Mouse (Mus musculus) embryo, embryonic 10 days (tissue): ENCODE data around the gene Ptpn7.

ENCODE experiments used
- DNase-seq: peaks from one replicate; pipeline ENCODE4 v3.0.0-alpha.2; 2015; ENCODE audit warnings: low spot score

The Ptpn7 gene

DNA sequence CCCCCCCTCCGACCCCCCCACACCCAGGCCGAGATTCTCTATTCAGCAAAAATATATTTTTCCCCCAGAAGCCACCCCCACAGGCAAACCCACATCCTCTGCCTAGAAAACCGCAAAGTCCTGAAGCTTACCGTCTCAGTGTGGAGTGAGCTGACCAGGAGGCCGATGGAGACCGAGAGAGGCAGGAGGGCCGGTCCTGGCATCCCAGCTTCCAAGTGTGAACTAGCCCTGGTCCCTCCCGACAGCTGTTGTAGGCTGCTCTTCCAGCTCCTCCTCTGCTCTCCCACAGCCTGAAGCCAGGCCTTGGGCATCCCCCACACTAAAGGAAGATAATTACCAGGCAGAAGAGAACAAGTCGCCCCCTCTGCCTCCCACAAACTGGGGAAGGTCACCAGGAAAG is 3.5 kb upstream of the Ptpn7 start:
- no peak for DNase-seq

DNA sequence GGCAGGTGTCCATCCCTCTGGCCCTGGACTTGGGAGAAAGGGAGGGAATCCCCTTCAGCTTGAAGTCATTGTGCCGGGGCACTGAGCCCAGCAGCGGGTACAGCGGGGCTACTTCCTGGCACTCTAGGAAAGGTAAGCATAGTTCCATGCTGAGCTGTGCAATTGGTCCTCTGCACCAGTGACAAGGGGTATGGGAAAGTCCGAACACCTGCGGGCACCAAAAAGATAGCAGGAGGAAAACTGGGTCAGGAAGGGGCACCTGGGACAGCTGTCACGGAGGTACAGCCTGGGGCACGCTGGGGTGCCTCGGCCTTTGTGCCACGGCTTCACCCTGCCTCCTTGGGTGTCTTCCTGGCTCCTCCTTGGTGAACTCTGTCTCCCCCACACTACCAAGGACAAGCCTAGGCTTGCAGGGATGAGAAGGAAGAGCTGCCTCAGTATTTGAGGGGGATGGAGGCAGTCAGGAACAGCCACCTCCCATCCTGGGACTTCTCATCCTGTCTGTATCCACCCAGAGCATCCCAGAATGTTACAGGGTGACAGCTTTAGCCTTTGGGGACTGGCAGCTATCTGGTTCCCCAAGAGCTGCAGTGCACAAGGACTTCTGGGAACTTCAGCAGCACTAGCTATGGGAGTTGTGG is 2.8 kb upstream of the Ptpn7 start:
- no peak for DNase-seq

- DNase-seq = no peak
These were observed 2.0 kb upstream of the Ptpn7 start for GRCm38 (mm10) chr1:135130376-135131018.

GRCm38 (mm10) chr1:135131034-135131433 is 1.5 kb upstream of the Ptpn7 start:
- no peak for DNase-seq

- no peak for DNase-seq
These were observed 940 bp upstream of the Ptpn7 start for GRCm38 (mm10) chr1:135131560-135131959.

GRCm38 (mm10) chr1:135132893-135133369 is 431 bp downstream of the Ptpn7 start:
- no peak for DNase-seq

DNA sequence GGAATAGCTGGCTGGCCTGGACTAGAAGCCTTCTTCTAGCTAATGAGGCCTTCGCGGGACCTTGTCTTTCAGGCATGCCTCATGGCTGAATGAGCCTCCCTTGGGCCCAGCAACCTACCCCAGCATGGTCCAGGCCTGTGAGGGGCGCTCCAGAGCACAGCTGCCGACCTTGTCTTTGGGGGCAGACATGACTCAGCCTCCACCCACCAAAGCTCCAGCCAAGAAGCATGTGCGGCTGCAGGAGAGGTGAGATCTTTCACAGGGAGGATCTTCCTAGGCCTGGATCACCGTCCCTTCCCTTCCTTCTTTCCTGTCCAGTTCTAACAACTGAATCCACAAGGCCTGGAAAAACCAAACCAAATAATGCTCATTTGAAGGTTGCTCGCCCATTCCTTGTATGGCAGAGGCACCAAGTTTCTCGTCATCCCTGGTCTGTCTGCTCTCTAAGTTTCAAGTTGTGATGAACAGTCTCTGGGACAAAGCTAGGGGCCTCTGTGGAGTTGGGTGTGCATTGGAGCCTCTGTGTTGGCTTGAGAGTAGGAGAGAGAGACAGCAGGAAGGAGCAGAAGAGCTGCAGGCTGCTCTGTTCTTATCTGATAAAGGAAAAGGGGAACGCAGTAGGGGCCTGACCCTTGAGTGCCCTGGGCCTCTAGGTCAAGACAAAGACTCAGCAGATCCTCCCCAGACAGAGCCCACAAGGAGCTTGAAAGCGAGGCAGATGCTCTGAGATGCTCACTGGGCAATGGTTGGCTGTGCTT is 1.4 kb downstream of the Ptpn7 start:
- no peak for DNase-seq

DNA sequence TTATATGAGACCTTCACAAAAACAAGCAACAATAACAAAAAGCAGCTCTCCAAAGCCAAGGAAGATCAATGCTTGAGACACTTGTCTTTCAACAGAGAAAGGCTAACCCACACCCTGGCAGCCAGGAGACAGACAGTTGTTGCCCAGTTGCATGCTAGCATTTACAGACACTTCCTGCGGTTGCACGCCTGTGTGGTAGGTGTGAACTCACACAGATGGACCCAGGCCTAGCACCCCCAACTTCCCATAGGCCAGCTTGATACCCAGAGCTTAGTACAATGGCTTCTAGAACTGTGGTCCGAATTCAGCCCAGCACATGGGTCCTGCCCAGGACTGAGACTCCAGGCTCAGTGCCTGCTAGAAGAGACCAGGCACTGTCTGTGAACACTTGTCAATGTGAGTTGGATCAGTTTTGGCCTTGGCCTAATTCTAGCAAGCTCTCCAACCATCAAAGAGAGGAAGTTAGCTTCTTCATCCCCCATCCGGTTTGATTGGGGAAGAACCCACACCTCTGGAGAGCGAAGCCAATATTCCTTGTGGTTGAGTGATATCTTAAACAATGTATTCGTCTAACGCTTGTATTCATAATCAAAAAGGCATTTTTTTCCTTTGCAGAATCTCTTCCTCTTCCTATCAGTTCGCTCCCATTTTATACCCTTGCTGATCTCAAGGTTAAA is 2.7 kb downstream of the Ptpn7 start:
- no peak for DNase-seq

GRCm38 (mm10) chr1:135136500-135136899 is 4.0 kb downstream of the Ptpn7 start:
- DNase-seq = peak; percentile 83

GRCm38 (mm10) chr1:135139906-135140305 is 7.4 kb downstream of the Ptpn7 start:
- DNase-seq = no peak

DNA sequence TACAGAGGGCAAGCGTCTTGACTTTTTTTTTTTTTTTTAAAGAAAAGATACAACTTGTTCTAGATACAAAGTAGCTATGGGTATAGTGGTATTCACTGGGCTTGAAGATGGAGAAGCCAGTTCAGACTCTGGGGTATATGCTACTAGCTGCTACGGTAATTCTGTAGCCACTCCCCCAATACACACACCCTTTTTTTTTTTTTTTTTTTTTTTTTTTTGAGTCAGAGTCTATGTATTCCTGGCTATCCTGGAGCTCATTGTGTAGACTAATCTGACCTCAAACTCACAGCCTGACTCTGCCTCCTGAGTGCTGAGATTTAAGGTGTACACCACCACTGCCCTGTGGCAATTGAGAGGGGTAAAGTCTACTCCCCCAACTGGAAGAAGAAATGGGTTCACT is 10.0 kb downstream of the Ptpn7 start:
- no peak for DNase-seq

- no peak for DNase-seq
These were observed 11.4 kb downstream of the Ptpn7 start for GRCm38 (mm10) chr1:135143940-135144339.

DNA sequence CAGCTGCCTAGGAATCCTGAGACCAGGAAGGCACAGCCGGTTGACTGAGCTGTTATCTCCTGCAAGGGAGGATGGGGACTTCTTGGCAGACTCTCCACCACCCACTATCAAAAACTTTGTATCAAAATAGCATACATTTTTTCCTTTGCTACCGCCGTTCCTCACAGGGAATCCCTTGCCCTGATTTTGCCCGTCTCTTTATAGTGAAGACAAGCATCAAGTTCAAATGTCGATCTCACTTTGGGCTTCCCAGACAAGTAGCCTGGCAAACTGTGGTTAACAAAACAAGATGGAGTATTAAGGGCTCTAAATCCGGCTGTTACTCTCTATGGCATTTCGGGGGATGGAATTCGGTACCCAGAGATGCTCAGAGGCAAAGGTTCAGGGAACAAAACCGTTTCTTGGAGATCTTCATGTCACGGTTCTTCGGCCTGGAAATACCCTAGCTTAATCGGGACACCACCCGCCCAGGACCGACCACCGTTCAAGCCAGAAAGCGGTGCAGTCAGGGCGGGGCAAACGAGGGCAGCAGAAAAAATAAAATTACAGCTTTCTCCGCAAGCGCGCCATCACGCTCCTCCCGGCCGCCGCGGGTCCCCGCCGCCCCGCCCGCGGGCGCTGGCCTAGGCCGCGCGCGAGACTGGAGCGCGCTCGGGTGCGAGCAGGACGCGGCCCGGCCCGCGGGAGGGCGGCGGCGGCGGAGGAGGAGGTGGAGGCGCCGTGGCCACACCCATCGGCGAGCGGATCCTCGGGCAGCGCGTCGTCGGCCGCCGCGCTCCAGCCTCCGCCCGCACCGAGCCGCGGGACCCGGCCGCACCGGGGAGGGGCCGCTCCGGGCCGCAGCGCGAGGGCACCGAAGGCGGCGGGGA is 13.8 kb downstream of the Ptpn7 start, which contains the start of gene Arl8a:
TSS of gene Arl8a (plus strand) at position 748 of the 869 bp plus-strand sequence.
- peak; percentile 85 for DNase-seq

DNA sequence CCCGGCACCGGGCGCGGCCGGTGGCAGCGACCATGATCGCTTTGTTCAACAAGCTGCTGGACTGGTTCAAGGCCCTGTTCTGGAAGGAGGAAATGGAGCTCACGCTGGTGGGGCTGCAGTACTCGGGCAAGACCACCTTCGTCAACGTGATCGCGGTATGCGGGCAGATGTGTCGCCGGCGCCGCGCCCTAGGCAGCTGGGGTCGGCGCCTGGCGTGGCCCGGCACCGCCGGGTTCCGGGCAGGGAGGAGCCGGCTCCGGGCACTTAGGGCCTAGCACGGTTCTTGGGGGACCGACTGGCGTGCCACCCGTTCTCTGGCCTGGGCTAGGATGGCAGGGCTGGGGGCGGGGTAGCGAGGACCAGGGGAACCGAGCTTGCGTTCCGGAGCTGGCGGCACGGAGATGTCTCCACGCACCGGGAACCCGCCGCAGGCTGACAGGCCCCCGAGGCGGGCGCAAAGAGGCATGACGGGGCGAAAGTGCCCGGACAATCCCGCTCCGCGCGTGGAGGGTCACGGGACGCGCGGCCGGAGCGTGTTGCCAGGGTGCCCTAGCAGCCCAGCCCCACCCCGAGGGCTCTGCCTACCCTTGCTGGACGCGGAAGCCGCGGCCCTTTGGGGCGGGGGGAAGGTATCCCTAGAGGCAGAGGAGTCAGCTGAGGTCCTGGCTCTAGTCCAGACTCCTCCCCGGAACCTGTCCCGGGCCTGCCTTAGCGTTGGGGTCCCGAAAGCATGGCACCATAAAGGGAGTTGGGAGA is 14.6 kb downstream of the Ptpn7 start:
- peak; percentile 59 for DNase-seq

- DNase-seq = no peak
These were observed 15.2 kb downstream of the Ptpn7 start for GRCm38 (mm10) chr1:135147702-135148058.

DNA sequence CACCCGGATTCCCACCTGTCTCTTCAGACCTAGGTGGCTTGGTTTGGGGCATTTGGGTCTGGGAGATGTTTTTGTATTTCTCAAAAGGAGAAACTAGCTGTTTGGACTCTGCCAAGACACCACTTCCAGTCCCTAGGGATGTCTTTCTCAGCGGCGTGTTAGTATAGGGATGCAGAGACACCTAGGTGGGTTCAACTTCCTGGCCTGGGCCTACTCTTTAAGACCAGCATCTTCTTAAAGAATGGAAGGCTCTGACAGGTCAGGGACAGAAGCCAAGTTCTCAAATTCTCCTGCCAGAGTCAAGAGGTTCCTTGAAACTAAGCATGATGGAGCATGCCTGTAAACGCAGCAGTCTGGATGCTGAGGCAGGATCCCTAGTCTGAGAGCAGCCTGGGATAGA is 16.0 kb downstream of the Ptpn7 start:
- DNase-seq = no peak

DNA sequence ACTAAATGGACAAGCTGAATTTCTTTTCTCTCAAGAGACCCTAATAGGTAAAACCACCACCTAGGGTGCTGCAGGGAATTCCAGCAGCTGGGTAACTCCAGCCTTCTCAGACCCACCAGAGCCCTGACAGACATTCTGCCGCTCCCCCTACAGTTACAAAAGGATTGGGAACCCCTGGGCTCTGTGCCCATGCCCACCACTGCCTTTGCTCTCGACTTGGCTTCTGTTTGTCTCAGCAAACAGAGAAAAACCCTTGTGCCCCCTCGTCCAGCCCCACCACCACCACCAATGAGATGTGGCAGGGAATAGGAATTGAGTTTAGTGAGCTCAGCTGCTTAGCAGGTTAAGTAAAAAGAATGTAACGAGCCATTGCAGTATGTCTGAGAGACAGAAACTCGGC is 16.5 kb downstream of the Ptpn7 start:
- DNase-seq = no peak

DNA sequence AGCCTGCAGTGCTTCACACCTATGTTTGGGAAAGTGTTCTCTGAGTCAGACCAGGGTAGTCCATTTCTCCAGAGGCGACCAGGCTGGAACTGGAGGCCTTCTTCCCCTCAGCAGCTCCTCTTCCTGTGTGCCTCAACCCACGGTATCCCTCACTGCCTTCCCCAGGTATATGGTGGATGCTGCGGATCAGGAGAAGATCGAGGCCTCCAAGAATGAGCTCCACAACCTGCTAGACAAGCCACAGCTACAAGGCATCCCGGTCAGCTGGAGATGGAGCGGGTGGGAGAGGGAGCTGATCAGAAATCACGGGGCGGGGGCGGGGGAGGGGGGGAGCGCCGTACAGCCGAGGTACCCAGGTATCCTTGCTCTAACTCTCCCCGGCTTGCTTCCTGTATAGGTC is 21.5 kb downstream of the Ptpn7 start:
- no peak for DNase-seq

GRCm38 (mm10) chr1:135154411-135154959 is 22.0 kb downstream of the Ptpn7 start:
- peak; percentile 92 for DNase-seq

GRCm38 (mm10) chr1:135156300-135156699 is 23.8 kb downstream of the Ptpn7 start:
- no peak for DNase-seq
